Mouse (Mus musculus): ENCODE data around the gene Cadm2. TPM values are rescaled to one million over a fixed set of nuclear protein-coding genes. Genes with fewer than 3 reads are reported as not detected.

The Cadm2 gene
- polyA plus RNA-seq, 1 experiment from 2014 or later = 0.13 TPM

DNA sequence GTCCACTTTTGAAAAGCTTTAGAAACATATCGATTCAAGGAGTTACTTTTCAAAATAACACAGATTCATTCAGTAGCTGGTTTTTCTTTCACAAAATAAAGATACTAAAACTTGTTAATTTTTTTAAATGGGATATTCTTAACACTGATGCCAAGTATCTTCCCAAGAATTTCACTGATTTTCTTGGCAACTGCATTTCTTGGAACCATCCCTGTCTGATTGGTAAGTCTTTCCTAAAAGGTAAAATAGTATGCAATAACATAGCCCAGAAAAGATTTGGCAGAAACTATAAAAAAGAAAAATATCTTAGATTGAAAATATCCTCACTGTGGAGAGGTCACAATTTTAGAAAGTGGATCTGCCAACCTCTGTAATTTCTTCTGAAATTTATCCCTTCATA lies 95.8 kb downstream of the Cadm2 start:
- H3K9me3 ChIP-seq (ENCODE audit: control insufficient read depth) = no peaks in the 10 kb centered on the region
- H3K4me2 ChIP-seq (replicated peaks; ENCODE audit: low read depth) = no peak overlapping the region
- H3K27ac ChIP-seq (ENCODE audit: low read depth, low read length) = no peak overlapping the region
- H3K4me3 ChIP-seq (ENCODE audit: low read depth, low read length) = no peak overlapping the region
- H3K36me3 ChIP-seq (ENCODE audit: control insufficient read depth, insufficient read depth) = no peaks in the 10 kb centered on the region
- TF ChIP-seq CTCF (IDR thresholded peaks at IDR 0.05; ENCODE audit: low read depth) = no peak
- WGBS = 75% methylated on average over 1 of the region's 1 CpGs
- H3K27me3 ChIP-seq (replicated peaks; ENCODE audit: control insufficient read depth, insufficient read depth, low read length) = no peaks in the 10 kb centered on the region
- H3K4me1 ChIP-seq (replicated peaks; ENCODE audit: control insufficient read depth, insufficient read depth, low read length) = no peaks in the 10 kb centered on the region
- ATAC-seq = no peak
- no peak overlapping the region for H3K9ac ChIP-seq (ENCODE audit: low read depth, low read length)

- Histone ChIP-seq H3K27ac (ENCODE audit: low read depth, low read length) (no peak overlapping the region), H3K9me3 (ENCODE audit: control insufficient read depth) (no peaks in the 10 kb centered on the region), H3K27me3 (replicated peaks; ENCODE audit: control insufficient read depth, insufficient read depth, low read length) (no peaks in the 10 kb centered on the region), H3K36me3 (ENCODE audit: control insufficient read depth, insufficient read depth) (no peaks in the 10 kb centered on the region), H3K4me3 (ENCODE audit: low read depth, low read length) (no peak overlapping the region), H3K9ac (ENCODE audit: low read depth, low read length) (no peak overlapping the region), H3K4me1 (replicated peaks; ENCODE audit: control insufficient read depth, insufficient read depth, low read length) (no peaks in the 10 kb centered on the region), H3K4me2 (replicated peaks; ENCODE audit: low read depth) (no peak overlapping the region)
- ATAC-seq = no peak
- WGBS = 77% methylated on average over 3 of the region's 3 CpGs
- no peak for TF ChIP-seq CTCF (IDR thresholded peaks at IDR 0.05; ENCODE audit: low read depth)
Measured at GRCm38 (mm10) chr16:67518311-67518710, 102.4 kb downstream of the Cadm2 start.

DNA sequence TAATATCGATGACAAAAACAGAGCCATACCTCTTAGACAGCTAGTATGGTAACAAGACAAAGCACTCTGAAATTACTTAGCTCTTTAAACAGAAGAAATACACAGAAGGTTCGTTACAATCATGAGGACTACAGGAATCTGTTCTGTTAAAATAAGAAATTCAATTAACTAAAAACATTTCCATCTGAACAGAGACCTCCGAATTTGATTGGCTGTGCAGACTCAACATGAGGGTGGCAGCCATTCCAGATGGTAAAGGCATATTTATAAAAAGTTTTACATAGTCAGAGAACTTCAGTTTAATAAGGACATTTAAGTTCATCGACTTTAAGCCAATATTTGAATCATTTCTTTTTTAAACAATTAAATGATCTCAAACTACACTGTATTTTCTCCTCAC lies 105.2 kb downstream of the Cadm2 start:
- Histone ChIP-seq H3K4me2 (replicated peaks; ENCODE audit: low read depth) (no peak overlapping the region), H3K4me3 (ENCODE audit: low read depth, low read length) (no peak overlapping the region), H3K9ac (ENCODE audit: low read depth, low read length) (no peak overlapping the region), H3K9me3 (ENCODE audit: control insufficient read depth) (no peaks in the 10 kb centered on the region), H3K36me3 (ENCODE audit: control insufficient read depth, insufficient read depth) (no peaks in the 10 kb centered on the region), H3K27me3 (replicated peaks; ENCODE audit: control insufficient read depth, insufficient read depth, low read length) (no peaks in the 10 kb centered on the region), H3K4me1 (replicated peaks; ENCODE audit: control insufficient read depth, insufficient read depth, low read length) (no peaks in the 10 kb centered on the region), H3K27ac (ENCODE audit: low read depth, low read length) (no peak overlapping the region)
- WGBS = 73% methylated on average over 4 of the region's 4 CpGs
- no peak for ATAC-seq
- no peak for TF ChIP-seq CTCF (IDR thresholded peaks at IDR 0.05; ENCODE audit: low read depth)

DNA sequence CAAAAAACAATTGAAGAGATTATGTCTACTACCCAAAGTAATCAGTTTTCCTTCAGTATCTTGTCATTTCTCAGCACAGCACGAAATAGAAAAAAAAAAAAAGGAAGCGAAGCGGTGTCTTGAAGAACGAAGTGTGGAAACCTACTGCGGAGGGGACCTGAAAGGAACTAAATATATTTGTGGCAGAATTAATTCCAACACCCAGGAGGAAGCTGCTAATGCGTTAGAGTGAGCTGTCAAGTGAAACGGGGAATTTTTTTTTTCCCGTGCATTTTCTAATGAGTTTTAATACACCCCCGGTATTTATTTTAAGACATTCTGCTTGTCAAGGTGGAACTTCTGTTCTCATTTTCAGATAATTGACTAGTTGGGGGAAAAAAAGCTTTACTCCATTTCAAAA lies 111.6 kb downstream of the Cadm2 start:
- ATAC-seq = no peak
- Histone ChIP-seq H3K4me1 (replicated peaks; ENCODE audit: control insufficient read depth, insufficient read depth, low read length) (no peaks in the 10 kb centered on the region), H3K9me3 (ENCODE audit: control insufficient read depth) (no peaks in the 10 kb centered on the region), H3K4me3 (ENCODE audit: low read depth, low read length) (no peak overlapping the region), H3K36me3 (ENCODE audit: control insufficient read depth, insufficient read depth) (no peaks in the 10 kb centered on the region), H3K27ac (ENCODE audit: low read depth, low read length) (no peak overlapping the region), H3K9ac (ENCODE audit: low read depth, low read length) (no peak overlapping the region), H3K4me2 (replicated peaks; ENCODE audit: low read depth) (no peak overlapping the region), H3K27me3 (replicated peaks; ENCODE audit: control insufficient read depth, insufficient read depth, low read length) (no peaks in the 10 kb centered on the region)
- no peak for TF ChIP-seq CTCF (IDR thresholded peaks at IDR 0.05; ENCODE audit: low read depth)
- 88% methylated on average over 9 of the region's 9 CpGs for WGBS

- Histone ChIP-seq H3K27ac (ENCODE audit: low read depth, low read length) (no peak overlapping the region), H3K4me1 (replicated peaks; ENCODE audit: control insufficient read depth, insufficient read depth, low read length) (no peaks in the 10 kb centered on the region), H3K9me3 (ENCODE audit: control insufficient read depth) (no peaks in the 10 kb centered on the region), H3K9ac (ENCODE audit: low read depth, low read length) (no peak overlapping the region), H3K4me3 (ENCODE audit: low read depth, low read length) (no peak overlapping the region), H3K27me3 (replicated peaks; ENCODE audit: control insufficient read depth, insufficient read depth, low read length) (no peaks in the 10 kb centered on the region), H3K36me3 (ENCODE audit: control insufficient read depth, insufficient read depth) (no peaks in the 10 kb centered on the region), H3K4me2 (replicated peaks; ENCODE audit: low read depth) (no peak overlapping the region)
- no peak for TF ChIP-seq CTCF (IDR thresholded peaks at IDR 0.05; ENCODE audit: low read depth)
- ATAC-seq = no peak
- WGBS = 85% methylated on average over 7 of the region's 7 CpGs
Measured at GRCm38 (mm10) chr16:67482542-67482941, 138.2 kb downstream of the Cadm2 start.

DNA sequence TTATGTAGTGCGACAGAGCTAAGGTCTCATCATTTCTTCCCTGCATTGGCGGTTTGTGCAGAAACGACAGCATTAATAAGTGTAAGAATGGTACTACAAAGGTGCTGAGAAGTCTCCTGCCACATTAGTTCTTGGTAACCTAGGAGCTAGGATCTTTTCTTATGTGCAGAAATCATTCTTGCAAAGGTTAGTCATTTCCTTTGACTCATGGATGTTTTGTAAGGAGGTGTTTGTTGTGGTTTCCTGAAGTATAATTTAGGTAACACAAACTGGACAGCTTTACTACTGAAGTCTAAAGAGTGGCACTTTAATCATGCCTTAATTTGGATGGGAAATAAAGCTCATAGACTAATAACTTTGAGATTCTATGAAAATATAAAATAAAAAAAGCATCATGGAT lies 153.7 kb downstream of the Cadm2 start:
- no peaks in the 10 kb centered on the region for H3K36me3 ChIP-seq (ENCODE audit: control insufficient read depth, insufficient read depth)
- no peak overlapping the region for H3K4me3 ChIP-seq (ENCODE audit: low read depth, low read length)
- H3K27ac ChIP-seq (ENCODE audit: low read depth, low read length) = no peak overlapping the region
- H3K4me1 ChIP-seq (replicated peaks; ENCODE audit: control insufficient read depth, insufficient read depth, low read length) = no peaks in the 10 kb centered on the region
- no peaks in the 10 kb centered on the region for H3K9me3 ChIP-seq (ENCODE audit: control insufficient read depth)
- H3K9ac ChIP-seq (ENCODE audit: low read depth, low read length) = no peak overlapping the region
- WGBS = 84% methylated on average over 3 of the region's 3 CpGs
- ATAC-seq = no peak
- H3K4me2 ChIP-seq (replicated peaks; ENCODE audit: low read depth) = no peak overlapping the region
- no peaks in the 10 kb centered on the region for H3K27me3 ChIP-seq (replicated peaks; ENCODE audit: control insufficient read depth, insufficient read depth, low read length)
- no peak for TF ChIP-seq CTCF (IDR thresholded peaks at IDR 0.05; ENCODE audit: low read depth)

DNA sequence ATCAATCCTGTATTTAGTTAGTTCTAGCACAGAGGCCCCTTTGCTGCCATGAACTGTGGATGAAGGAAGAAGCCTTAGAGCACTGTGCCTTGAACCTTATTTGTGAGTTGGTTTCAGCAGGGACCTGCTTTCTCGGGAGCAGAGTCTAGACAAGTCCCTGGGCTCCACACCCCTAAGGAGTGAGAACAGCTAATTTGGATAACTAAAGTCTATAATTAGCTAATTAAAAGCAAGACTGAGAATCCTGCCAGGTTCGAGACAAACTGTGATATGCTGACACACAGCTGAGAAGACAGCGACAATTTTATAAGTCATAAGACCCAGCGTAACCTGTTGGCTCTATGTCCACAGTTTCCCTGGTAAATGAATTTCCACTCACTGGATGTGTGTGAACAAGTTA lies 184.4 kb downstream of the Cadm2 start:
- Histone ChIP-seq H3K4me3 (ENCODE audit: low read depth, low read length) (no peak overlapping the region), H3K27me3 (replicated peaks; ENCODE audit: control insufficient read depth, insufficient read depth, low read length) (no peaks in the 10 kb centered on the region), H3K4me1 (replicated peaks; ENCODE audit: control insufficient read depth, insufficient read depth, low read length) (no peaks in the 10 kb centered on the region), H3K27ac (ENCODE audit: low read depth, low read length) (no peak overlapping the region), H3K4me2 (replicated peaks; ENCODE audit: low read depth) (no peak overlapping the region), H3K9ac (ENCODE audit: low read depth, low read length) (no peak overlapping the region), H3K36me3 (ENCODE audit: control insufficient read depth, insufficient read depth) (no peaks in the 10 kb centered on the region), H3K9me3 (ENCODE audit: control insufficient read depth) (no peaks in the 10 kb centered on the region)
- TF ChIP-seq CTCF (IDR thresholded peaks at IDR 0.05; ENCODE audit: low read depth) = no peak
- no peak for ATAC-seq
- WGBS = 79% methylated on average over 4 of the region's 4 CpGs

Data from intestine, postnatal 0 days (tissue).